Mouse (Mus musculus) heart, postnatal 0 days (tissue): ENCODE data around the gene Gpr150. TPM values are rescaled to one million over a fixed set of nuclear protein-coding genes. Genes with fewer than 3 reads are reported as not detected.

Source experiments
- ATAC-seq: fragments of 200-750 bp; cut with Nextera tagmentation; 2 replicates; pipeline ENCODE4 v1.8.0; 2017; ENCODE audit warnings: low read depth, moderate number of reproducible peaks, moderate library complexity; ENCODE audit not compliant: insufficient read depth
- DNase-seq: peaks from one replicate; pipeline ENCODE4 v3.0.0-alpha.2; 2016; ENCODE audit warnings: low spot score
- H3K27ac ChIP-seq: fragments of 300-500 bp; sonication (generic); 2 replicates; pipeline ENCODE4 v1.5.1; 2014; ENCODE audit warnings: low read depth, mild to moderate bottlenecking
- H3K27me3 ChIP-seq: fragments of 300-500 bp; sonication (generic); 2 replicates; pipeline ENCODE4 v1.6.1; 2014; ENCODE audit warnings: low read length, mixed read lengths; ENCODE audit not compliant: control insufficient read depth, insufficient read depth
- H3K36me3 ChIP-seq: fragments of 300-500 bp; sonication (generic); replicated peaks from 2 replicates; pipeline ENCODE4 v1.6.1; 2014; ENCODE audit warnings: low read length, mixed read lengths; ENCODE audit not compliant: control insufficient read depth, insufficient read depth
- H3K4me1 ChIP-seq: fragments of 300-500 bp; sonication (generic); 2 replicates; pipeline ENCODE4 v1.6.1; 2014; ENCODE audit warnings: antibody characterized with exemption; ENCODE audit not compliant: control insufficient read depth, insufficient read depth
- H3K4me2 ChIP-seq: fragments of 300-500 bp; sonication (generic); 2 replicates; pipeline ENCODE4 v1.6.1; 2014; ENCODE audit warnings: low read depth, mild to moderate bottlenecking, low read length, moderate library complexity
- H3K4me3 ChIP-seq: fragments of 300-500 bp; sonication (generic); 2 replicates; pipeline ENCODE4 v1.5.1; 2014; ENCODE audit warnings: low read depth, low read length
- H3K9ac ChIP-seq: fragments of 300-500 bp; sonication (generic); replicated peaks from 2 replicates; pipeline ENCODE4 v1.6.1; 2014; ENCODE audit warnings: low read depth, low read length, mixed read lengths
- H3K9me3 ChIP-seq: fragments of 300-500 bp; sonication (generic); replicated peaks from 2 replicates; pipeline ENCODE4 v1.6.1; 2016; ENCODE audit warnings: low read length; ENCODE audit not compliant: control insufficient read depth
- CTCF ChIP-seq: IDR thresholded peaks from 2 replicates; pipeline ENCODE4 v1.5.1; 2016; ENCODE audit warnings: antibody characterized with exemption, control low read depth, low read depth
- EP300 ChIP-seq: IDR thresholded peaks from 2 replicates; pipeline ENCODE4 v1.6.1; 2016; ENCODE audit warnings: antibody characterized with exemption, low read depth
- WGBS: fragments of 180-500 bp; shearing (Covaris S2); extraction: QIAGEN DNeasy Blood & Tissue Kit; methylation state at CpG from one replicate; pipeline ENCODE4 v1.1.7; 2014; 5-methylcytosine and 5-hydroxymethylcytosine counted together
- polyA plus RNA-seq: library from polyadenylated mRNA; unstranded; fragments of >200 nt; fragmentation: Nextera tagmentation; extraction: Ambion mirVana; gene quantifications from 2 replicates; pipeline ENCODE4 v1.2.1, GENCODE M21; 2015
- total RNA-seq: library from RNA; depleted of rRNA; stranded (reverse); fragments of >200 nt; gene quantifications from 2 replicates; pipeline ENCODE4 v1.2.3, GENCODE M21; 2014; ENCODE audit warnings: low replicate concordance

Gene Gpr150
- total and polyA plus RNA-seq, 2 experiments from 2014 or later, result 0.07 TPM; not detected in 1

DNA sequence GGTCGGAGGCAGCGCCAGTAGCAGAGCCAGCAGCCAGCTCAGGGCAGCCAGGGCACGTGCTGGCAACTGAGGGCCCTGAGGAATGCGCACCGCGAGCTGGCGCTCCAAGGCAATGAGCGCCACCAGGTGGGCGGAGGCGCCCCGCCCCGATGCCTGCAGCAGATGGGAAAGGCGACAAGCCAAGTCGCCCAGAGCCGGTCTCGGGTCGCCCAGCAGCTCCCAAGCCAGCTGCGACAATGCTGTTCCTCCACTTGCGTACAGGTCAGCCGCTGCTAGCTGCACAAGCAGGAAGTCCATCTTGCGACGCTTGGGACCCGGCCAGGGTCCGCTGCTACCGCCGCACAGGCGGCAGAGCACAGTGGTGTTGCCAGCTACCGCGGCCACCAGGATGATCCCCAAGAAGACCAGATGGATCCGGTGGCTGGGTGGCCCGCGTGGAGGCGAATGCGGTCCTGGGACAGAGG is 503 bp downstream of the Gpr150 start:
- Histone ChIP-seq H3K36me3 (no peaks in the 10 kb centered on the region), H3K4me3 (peak overlapping the region; percentile 51), H3K9ac (no peak overlapping the region; the same call in 1 of the 2 replicates), H3K4me2 (peak overlapping the region; percentile 78), H3K27me3 (peaks cover 47% of the 10 kb centered on the region), H3K9me3 (no peaks in the 10 kb centered on the region), H3K4me1 (peaks cover 11% of the 10 kb centered on the region), H3K27ac (no peak overlapping the region)
- under 1% methylated on average over 32 of the region's 34 CpGs for WGBS
- ATAC-seq (peak; percentile 86), DNase-seq (peak; percentile 16)
- TF ChIP-seq CTCF, result peak; percentile 40; the same call in 1 of the 2 replicates
- no peak for TF ChIP-seq EP300

DNA sequence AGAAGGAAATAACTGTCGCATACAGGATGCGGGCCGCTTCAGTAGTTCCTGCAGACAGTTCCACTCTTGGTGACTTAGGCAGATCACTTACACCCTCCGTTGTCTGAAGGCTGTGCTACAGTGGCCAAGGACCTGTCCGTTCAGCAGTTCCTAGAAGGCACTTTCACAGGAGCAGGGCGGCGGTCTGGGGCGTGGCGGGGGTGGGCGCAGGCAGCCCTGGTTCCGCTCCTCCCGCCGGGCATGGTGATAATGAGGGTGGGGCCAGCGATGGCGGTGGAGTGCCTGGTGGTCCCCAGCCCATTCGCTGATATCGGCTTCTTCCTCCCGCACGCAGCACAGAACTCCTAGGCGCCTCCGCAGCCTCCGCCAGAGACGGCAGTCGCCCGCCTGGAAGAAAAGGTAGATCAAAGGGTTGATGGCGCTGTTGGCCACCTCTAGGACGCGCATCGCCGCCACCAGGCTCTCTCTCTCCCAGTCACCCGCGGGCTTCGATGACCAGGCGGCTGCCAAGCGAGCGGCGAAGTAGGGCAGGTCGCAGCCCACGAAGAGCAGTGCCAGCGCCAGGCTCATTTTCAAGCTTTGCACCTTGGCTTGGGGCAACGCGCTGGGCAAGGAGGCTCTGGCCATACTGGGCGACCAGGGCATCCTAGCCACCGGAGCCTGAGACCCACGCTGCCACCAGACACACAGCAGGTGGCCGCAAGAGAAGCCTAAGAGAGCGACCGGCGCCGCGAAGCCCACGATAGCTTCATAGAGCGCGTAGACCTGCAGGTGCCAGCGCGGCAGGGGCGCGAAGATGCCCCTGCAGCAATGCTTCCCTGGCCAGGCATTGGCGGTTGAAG is 1.2 kb downstream of the Gpr150 start:
- H3K27me3 ChIP-seq, result peaks cover 47% of the 10 kb centered on the region
- no peak for DNase-seq
- no peak for TF ChIP-seq CTCF
- no peak for TF ChIP-seq EP300
- peaks cover 11% of the 10 kb centered on the region for H3K4me1 ChIP-seq
- 1% methylated on average over 55 of the region's 59 CpGs for WGBS
- H3K36me3 ChIP-seq, result no peaks in the 10 kb centered on the region
- H3K27ac ChIP-seq, result no peak overlapping the region
- ATAC-seq, result no peak
- H3K4me3 ChIP-seq, result peak overlapping the region; percentile 51
- H3K9me3 ChIP-seq, result no peaks in the 10 kb centered on the region
- peak overlapping the region; percentile 78 for H3K4me2 ChIP-seq
- peak overlapping the region; percentile 28; the same call in 1 of the 2 replicates for H3K9ac ChIP-seq

DNA sequence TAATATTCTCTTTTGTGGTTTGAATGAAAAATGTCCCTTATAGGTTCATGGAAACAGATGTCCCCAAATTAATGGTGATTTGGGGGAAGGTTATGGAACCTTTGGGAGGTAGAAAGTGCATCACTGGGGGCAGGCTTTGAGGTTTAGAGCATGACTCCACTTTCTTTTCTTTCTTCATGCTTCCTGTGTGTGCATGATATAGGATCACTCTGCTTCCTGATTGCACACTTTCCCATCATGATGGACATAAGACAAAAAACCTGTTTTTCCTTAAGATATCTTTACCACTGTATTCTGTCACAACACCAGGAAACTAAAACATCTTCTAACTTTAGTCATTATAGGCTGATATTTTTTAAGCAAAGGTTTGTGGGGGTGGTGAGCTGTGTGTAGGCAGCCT is 11.8 kb downstream of the Gpr150 start:
- Histone ChIP-seq H3K27me3 (no peaks in the 10 kb centered on the region), H3K9ac (no peak overlapping the region), H3K4me3 (no peak overlapping the region), H3K4me1 (no peaks in the 10 kb centered on the region), H3K36me3 (no peaks in the 10 kb centered on the region), H3K27ac (no peak overlapping the region), H3K9me3 (0 out of 2 replicates have a peak, but pooled peaks cover under 1% of the 10 kb centered on the region), H3K4me2 (no peak overlapping the region)
- ATAC-seq (no peak), DNase-seq (no peak)
- TF ChIP-seq EP300, result no peak
- TF ChIP-seq CTCF, result no peak

DNA sequence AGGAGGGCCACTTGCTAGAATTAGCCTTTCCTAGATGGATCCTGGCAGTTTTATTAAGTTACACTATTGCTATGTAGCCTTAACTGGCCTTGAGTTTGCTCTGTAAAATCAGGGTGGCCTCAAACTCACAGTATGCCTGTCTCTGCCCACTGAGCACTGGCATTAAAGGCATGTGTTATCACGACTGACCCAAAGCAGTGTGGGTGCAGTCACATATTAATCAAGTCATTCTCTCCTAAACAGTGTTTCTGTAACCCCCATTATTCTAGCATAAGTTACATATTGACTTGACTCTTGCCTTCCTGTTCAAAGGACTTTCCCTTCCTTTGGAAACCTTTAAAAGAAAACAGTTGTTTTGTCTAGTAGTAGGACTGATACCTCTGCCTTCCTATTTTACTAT is 14.3 kb downstream of the Gpr150 start:
- no peak overlapping the region for H3K4me2 ChIP-seq
- WGBS, result 56% methylated on average over 1 of the region's 1 CpGs
- H3K27ac ChIP-seq, result no peak overlapping the region
- H3K4me3 ChIP-seq, result no peak overlapping the region
- no peaks in the 10 kb centered on the region for H3K4me1 ChIP-seq
- H3K36me3 ChIP-seq, result no peaks in the 10 kb centered on the region
- H3K9me3 ChIP-seq, result no peaks in the 10 kb centered on the region
- TF ChIP-seq CTCF, result no peak
- TF ChIP-seq EP300, result no peak
- no peak for DNase-seq
- no peaks in the 10 kb centered on the region for H3K27me3 ChIP-seq
- ATAC-seq, result no peak
- no peak overlapping the region for H3K9ac ChIP-seq

DNA sequence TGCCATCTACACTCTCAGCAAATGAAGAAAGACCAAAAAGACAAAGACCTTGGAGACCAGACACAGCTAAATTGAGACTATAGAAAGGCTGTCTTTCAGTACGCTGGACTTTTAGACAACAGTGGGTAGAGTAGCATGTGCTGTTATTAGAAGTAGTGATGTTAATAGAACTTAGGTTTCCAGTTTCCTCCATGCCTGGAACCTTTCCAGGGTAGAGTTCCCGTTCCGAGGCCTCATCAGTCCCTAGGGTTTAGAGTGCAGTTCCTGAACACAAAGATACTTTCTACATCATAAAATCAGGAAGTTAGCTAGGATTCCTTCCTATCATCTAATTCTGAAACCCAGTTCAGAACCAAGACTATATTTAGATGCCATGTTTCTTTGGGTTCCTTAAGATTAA is 32.2 kb downstream of the Gpr150 start:
- no peak overlapping the region for H3K9ac ChIP-seq
- no peak overlapping the region for H3K27ac ChIP-seq
- H3K4me3 ChIP-seq, result no peak overlapping the region
- H3K4me1 ChIP-seq, result no peaks in the 10 kb centered on the region
- no peaks in the 10 kb centered on the region for H3K27me3 ChIP-seq
- H3K4me2 ChIP-seq, result no peak overlapping the region
- 52% methylated on average over 3 of the region's 3 CpGs for WGBS
- TF ChIP-seq EP300 (no peak), CTCF (no peak)
- DNase-seq, result no peak
- no peak for ATAC-seq
- no peaks in the 10 kb centered on the region for H3K9me3 ChIP-seq
- H3K36me3 ChIP-seq, result no peaks in the 10 kb centered on the region

DNA sequence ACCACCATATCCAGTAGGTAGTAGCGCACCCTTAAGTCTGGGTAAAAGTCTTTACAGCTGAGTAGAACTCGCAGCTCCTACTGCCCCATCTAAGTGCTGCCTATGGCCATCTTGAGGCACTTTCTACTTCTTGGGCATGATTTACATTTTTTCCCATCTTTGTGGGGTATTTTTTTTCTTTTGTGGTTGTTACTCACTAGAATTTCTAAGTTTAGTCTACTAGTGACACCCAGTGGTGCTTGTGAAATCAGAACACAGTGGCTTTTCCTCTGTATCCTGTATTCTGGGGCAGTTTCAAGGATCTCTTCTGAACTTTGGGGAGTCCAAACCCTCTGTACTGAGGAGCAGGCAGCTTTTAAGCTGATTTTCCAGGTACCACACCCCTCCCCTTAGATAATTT is 35.0 kb downstream of the Gpr150 start:
- no peak overlapping the region for H3K27ac ChIP-seq
- WGBS, result 89% methylated on average over 2 of the region's 2 CpGs
- no peak overlapping the region for H3K9ac ChIP-seq
- H3K4me3 ChIP-seq, result no peak overlapping the region
- H3K27me3 ChIP-seq, result no peaks in the 10 kb centered on the region
- DNase-seq, result no peak
- H3K36me3 ChIP-seq, result no peaks in the 10 kb centered on the region
- 0 out of 2 replicates have a peak, but pooled peaks cover 3% of the 10 kb centered on the region for H3K4me1 ChIP-seq
- TF ChIP-seq EP300, result no peak
- TF ChIP-seq CTCF, result peak; percentile 35
- no peak overlapping the region for H3K4me2 ChIP-seq
- H3K9me3 ChIP-seq, result no peaks in the 10 kb centered on the region
- no peak for ATAC-seq
